Mouse (Mus musculus) midbrain, embryonic 16.5 days (tissue): ENCODE measurements around the gene Slc22a6. TPM values are rescaled to one million over a fixed set of nuclear protein-coding genes. Genes with fewer than 3 reads are reported as not detected.
A peak's percentile ranks its signal among the peaks of the same experiment; 100 is the strongest.

Experiments used
- ATAC-seq: fragments of 200-750 bp; cut with Nextera tagmentation; 2 replicates; pipeline ENCODE4 v1.8.0; 2017; ENCODE audit warnings: moderate TSS enrichment
- H3K27ac ChIP-seq: fragments of 300-500 bp; sonication (generic); 2 replicates; pipeline ENCODE4 v1.5.1; 2014; ENCODE audit warnings: mild to moderate bottlenecking, low read length, mixed read lengths
- H3K27me3 ChIP-seq: fragments of 300-500 bp; sonication (generic); 2 replicates; pipeline ENCODE4 v1.6.1; 2014; ENCODE audit warnings: low read depth, low read length, mixed read lengths; ENCODE audit not compliant: control insufficient read depth, insufficient read depth
- H3K36me3 ChIP-seq: fragments of 300-500 bp; sonication (generic); 2 replicates; pipeline ENCODE4 v1.6.1; 2014; ENCODE audit warnings: mild to moderate bottlenecking, low read length, moderate library complexity, mixed read lengths; ENCODE audit not compliant: control insufficient read depth, insufficient read depth
- H3K4me1 ChIP-seq: fragments of 300-500 bp; sonication (generic); 2 replicates; pipeline ENCODE4 v1.6.1; 2014; ENCODE audit warnings: mild to moderate bottlenecking, low read length, mixed read lengths; ENCODE audit not compliant: control insufficient read depth, insufficient read depth
- H3K4me2 ChIP-seq: fragments of 300-500 bp; sonication (generic); 2 replicates; pipeline ENCODE4 v1.6.1; 2014; ENCODE audit warnings: mild to moderate bottlenecking, low read length, mixed read lengths
- H3K4me3 ChIP-seq: fragments of 300-500 bp; sonication (generic); 2 replicates; pipeline ENCODE4 v1.5.1; 2014; ENCODE audit warnings: low read depth, mild to moderate bottlenecking, low read length, moderate library complexity, mixed read lengths
- H3K9ac ChIP-seq: fragments of 300-500 bp; sonication (generic); 2 replicates; pipeline ENCODE4 v1.6.1; 2014; ENCODE audit warnings: low read depth, low read length, mixed read lengths
- H3K9me3 ChIP-seq: fragments of 300-500 bp; sonication (generic); replicated peaks from 2 replicates; pipeline ENCODE4 v1.6.1; 2014; ENCODE audit warnings: mild to moderate bottlenecking, low read length, mixed read lengths; ENCODE audit not compliant: control insufficient read depth, poor library complexity, severe bottlenecking
- WGBS: fragments of 180-500 bp; shearing (Covaris S2); extraction: QIAGEN DNeasy Blood & Tissue Kit; methylation state at CpG from one replicate; pipeline ENCODE4 v1.1.7; 2014; 5-methylcytosine and 5-hydroxymethylcytosine counted together
- polyA plus RNA-seq: library from polyadenylated mRNA; unstranded; fragments of >200 nt; fragmentation: Nextera tagmentation; extraction: Ambion mirVana; gene quantifications from 2 replicates; pipeline ENCODE4 v1.2.1, GENCODE M21; 2015

Gene Slc22a6
- polyA plus RNA-seq, 1 experiment from 2014 or later: 10.0 TPM

- ATAC-seq: peak; percentile 73
- Histone ChIP-seq H3K36me3 (no peaks in the 10 kb centered on the region), H3K27ac (no peak overlapping the region), H3K4me1 (peaks cover 4% of the 10 kb centered on the region; the same call in 1 of the 2 replicates), H3K4me3 (peak overlapping the region; percentile 47), H3K27me3 (no peaks in the 10 kb centered on the region), H3K9me3 (no peaks in the 10 kb centered on the region), H3K9ac (peak overlapping the region; percentile 74), H3K4me2 (peak overlapping the region; percentile 90)
- WGBS: 2% methylated on average over 11 of the region's 11 CpGs
These were observed 44.5 kb downstream of the Slc22a6 start for GRCm38 (mm10) chr19:8662337-8662736.

- H3K9me3 ChIP-seq: no peaks in the 10 kb centered on the region
- H3K4me3 ChIP-seq: peak within 1 kb of the TSS; percentile 47; the same call in 1 of the 2 replicates
- H3K9ac ChIP-seq: no peak within 1 kb of the TSS
- 72% methylated on average over 9 of the region's 9 CpGs for WGBS
- H3K36me3 ChIP-seq: no peaks in the 10 kb centered on the region
- no peaks in the 10 kb centered on the region for H3K27me3 ChIP-seq
- no peak within 1 kb of the TSS for H3K27ac ChIP-seq
- H3K4me2 ChIP-seq: peak within 1 kb of the TSS; percentile 90
- ATAC-seq: no peak
- peaks cover 4% of the 10 kb centered on the region; the same call in 1 of the 2 replicates for H3K4me1 ChIP-seq
These were observed 45.6 kb downstream of the Slc22a6 start, which contains the start of gene Chrm1 for GRCm38 (mm10) chr19:8663360-8663839. Gene Chrm1, plus strand, starts transcription at chr19:8663789.

- H3K4me2 ChIP-seq: peak overlapping the region; percentile 19; the same call in 1 of the 2 replicates
- H3K9ac ChIP-seq: no peak overlapping the region
- H3K27me3 ChIP-seq: no peaks in the 10 kb centered on the region
- WGBS: 40% methylated on average over 10 of the region's 10 CpGs
- H3K4me3 ChIP-seq: no peak overlapping the region
- no peak for ATAC-seq
- no peaks in the 10 kb centered on the region for H3K9me3 ChIP-seq
- H3K4me1 ChIP-seq: peaks cover 4% of the 10 kb centered on the region; the same call in 1 of the 2 replicates
- no peak overlapping the region for H3K27ac ChIP-seq
- no peaks in the 10 kb centered on the region for H3K36me3 ChIP-seq
These were observed 46.1 kb downstream of the Slc22a6 start for GRCm38 (mm10) chr19:8663911-8664421.

- 90% methylated on average over 3 of the region's 3 CpGs for WGBS
- Histone ChIP-seq H3K27ac (no peak overlapping the region), H3K27me3 (no peaks in the 10 kb centered on the region), H3K9me3 (no peaks in the 10 kb centered on the region), H3K36me3 (no peaks in the 10 kb centered on the region), H3K4me3 (no peak overlapping the region), H3K9ac (no peak overlapping the region), H3K4me1 (peaks cover 4% of the 10 kb centered on the region; the same call in 1 of the 2 replicates), H3K4me2 (no peak overlapping the region)
- no peak for ATAC-seq
These were observed 47.0 kb downstream of the Slc22a6 start for GRCm38 (mm10) chr19:8664859-8665258.

- Histone ChIP-seq H3K27ac (no peak overlapping the region), H3K9me3 (no peaks in the 10 kb centered on the region), H3K4me1 (peaks cover 4% of the 10 kb centered on the region; the same call in 1 of the 2 replicates), H3K27me3 (no peaks in the 10 kb centered on the region), H3K4me3 (no peak overlapping the region), H3K4me2 (no peak overlapping the region), H3K9ac (no peak overlapping the region), H3K36me3 (no peaks in the 10 kb centered on the region)
- no peak for ATAC-seq
- WGBS: 37% methylated on average over 5 of the region's 5 CpGs
These were observed 47.9 kb downstream of the Slc22a6 start for GRCm38 (mm10) chr19:8665746-8666145.

GRCm38 (mm10) chr19:8672859-8673258 is 55.0 kb downstream of the Slc22a6 start:
- no peaks in the 10 kb centered on the region for H3K36me3 ChIP-seq
- H3K4me3 ChIP-seq: no peak overlapping the region
- H3K27ac ChIP-seq: no peak overlapping the region
- 91% methylated on average over 3 of the region's 3 CpGs for WGBS
- H3K9me3 ChIP-seq: no peaks in the 10 kb centered on the region
- H3K9ac ChIP-seq: no peak overlapping the region
- no peak for ATAC-seq
- no peaks in the 10 kb centered on the region for H3K27me3 ChIP-seq
- H3K4me1 ChIP-seq: no peaks in the 10 kb centered on the region
- H3K4me2 ChIP-seq: no peak overlapping the region

- no peak overlapping the region for H3K9ac ChIP-seq
- no peak overlapping the region for H3K27ac ChIP-seq
- H3K27me3 ChIP-seq: no peaks in the 10 kb centered on the region
- no peaks in the 10 kb centered on the region for H3K4me1 ChIP-seq
- no peak overlapping the region for H3K4me2 ChIP-seq
- ATAC-seq: no peak
- no peak overlapping the region for H3K4me3 ChIP-seq
- H3K36me3 ChIP-seq: no peaks in the 10 kb centered on the region
- no peaks in the 10 kb centered on the region for H3K9me3 ChIP-seq
- WGBS: 77% methylated on average over 9 of the region's 9 CpGs
These were observed 55.7 kb downstream of the Slc22a6 start for GRCm38 (mm10) chr19:8673336-8674063.
